In genomic region chr16:92889537-92889936, GRCm38 (mm10) we compare ENCODE assay signal across 15 mouse cellular contexts.
"Had no signal": no experiment of that assay in that cellular context is flagged by ENCODE, and none has a peak within 500 bp of the region (broad histone marks: within the 10 kb centered on the region; RNA-seq: fewer than 3 reads in every experiment).

No protein-coding gene starts in this region.

- H3K4me3 ChIP-seq: neural tube, embryonic 15.5 days; stomach, embryonic 15.5 days had no signal

- H3K9ac ChIP-seq: neural tube, embryonic 15.5 days; stomach, embryonic 15.5 days had no signal

- H3K9me3 ChIP-seq: neural tube, embryonic 15.5 days; stomach, embryonic 15.5 days had no signal

- H3K27ac ChIP-seq: neural tube, embryonic 15.5 days; stomach, embryonic 15.5 days; stomach, postnatal 0 days had no signal

- H3K27me3 ChIP-seq: neural tube, embryonic 15.5 days; stomach, embryonic 15.5 days had no signal

- H3K4me2 ChIP-seq: neural tube, embryonic 15.5 days; stomach, embryonic 15.5 days had no signal

- H3K36me3 ChIP-seq: neural tube, embryonic 15.5 days; stomach, embryonic 15.5 days had no signal

- H3K4me1 ChIP-seq: neural tube, embryonic 15.5 days; stomach, embryonic 15.5 days had no signal

- DNase-seq: retina, postnatal 1 day; right cerebral cortex, adult 18-20 months; right cerebral cortex, postnatal 14 days; right cerebral cortex, postnatal 25 days; right cerebral cortex, postnatal 4 days; spleen, adult 18-20 months; thymus, adult 18-20 months; thymus, adult 2 months; thymus, postnatal 14 days; thymus, postnatal 25 days; thymus, postnatal 36 days; thymus, postnatal 4 days had no signal
